Mouse (Mus musculus) heart, embryonic 14.5 days (tissue): ENCODE measurements around the gene Efhd2. TPM values are rescaled to one million over a fixed set of nuclear protein-coding genes. Genes with fewer than 3 reads are reported as not detected.

Experiments
- polyA plus RNA-seq: library from polyadenylated mRNA; unstranded; fragments of >200 nt; fragmentation: Nextera tagmentation; extraction: Ambion mirVana; gene quantifications from 2 replicates; pipeline ENCODE4 v1.2.1, GENCODE M21; 2014

Efhd2 gene
- polyA plus RNA-seq, 1 experiment from 2014 or later = 43.6 TPM

Other genes with a start within 250 kb of the Efhd2 start
- gene Plekhm2, start 210.0 kb downstream of the Efhd2 start, polyA plus RNA-seq = 6.6 and 7.8 TPM in 2 replicates
- 0.72 and 2.1 TPM in 2 replicates for gene Rsc1a1, start 189.3 kb downstream of the Efhd2 start, polyA plus RNA-seq
- 12.0 and 12.1 TPM in 2 replicates for gene Ddi2, start 151.5 kb downstream of the Efhd2 start, polyA plus RNA-seq
- gene Agmat, start 128.2 kb downstream of the Efhd2 start, polyA plus RNA-seq = 1.1 and 1.4 TPM in 2 replicates
- gene Dnajc16, start 84.0 kb downstream of the Efhd2 start, polyA plus RNA-seq = 3.6 and 4.4 TPM in 2 replicates
- 15.2 and 15.4 TPM in 2 replicates for gene Casp9, start 81.3 kb downstream of the Efhd2 start, polyA plus RNA-seq
- not detected in 2 replicates for gene Cela2a, start 48.8 kb downstream of the Efhd2 start, polyA plus RNA-seq
- gene Ctrc, start 28.6 kb downstream of the Efhd2 start, polyA plus RNA-seq = not detected in 2 replicates
- gene Fhad1, start 140.2 kb upstream of the Efhd2 start, polyA plus RNA-seq = 2.5 and 3.3 TPM in 2 replicates
- 35.6 and 36.4 TPM in 2 replicates for gene Tmem51, start 209.4 kb upstream of the Efhd2 start, polyA plus RNA-seq